Mouse (Mus musculus) stomach, embryonic 14.5 days (tissue): ENCODE results near the gene Ifna4. TPM values are rescaled to one million over a fixed set of nuclear protein-coding genes. Genes with fewer than 3 reads are reported as not detected.
"Not testable (repeated sequence)": the region's sequence is repeated elsewhere in the genome, so short reads cannot be mapped to it uniquely, and the experiment has no call there.

Source experiments
- ATAC-seq: fragments of 200-750 bp; cut with Nextera tagmentation; 2 replicates; pipeline ENCODE4 v1.8.0; 2017; ENCODE audit warnings: low read depth, moderate TSS enrichment; ENCODE audit not compliant: insufficient number of reproducible peaks, insufficient read depth, low FRiP score
- H3K27ac ChIP-seq: fragments of 300-500 bp; sonication (generic); 2 replicates; pipeline ENCODE4 v1.5.1; 2014; ENCODE audit warnings: mild to moderate bottlenecking, low read length, moderate library complexity, mixed read lengths
- H3K27me3 ChIP-seq: fragments of 300-500 bp; sonication (generic); 2 replicates; pipeline ENCODE4 v1.6.1; 2014; ENCODE audit warnings: low read length, control low read depth, mixed read lengths; ENCODE audit not compliant: control insufficient read depth, insufficient read depth
- H3K36me3 ChIP-seq: fragments of 300-500 bp; sonication (generic); 2 replicates; pipeline ENCODE4 v1.6.1; 2014; ENCODE audit warnings: mild to moderate bottlenecking, control low read depth, low read length, moderate library complexity, mixed read lengths; ENCODE audit not compliant: control insufficient read depth, insufficient read depth
- H3K4me1 ChIP-seq: fragments of 300-500 bp; sonication (generic); 2 replicates; pipeline ENCODE4 v1.6.1; 2014; ENCODE audit warnings: low read length, control low read depth, mixed read lengths; ENCODE audit not compliant: control insufficient read depth, insufficient read depth
- H3K4me2 ChIP-seq: fragments of 300-500 bp; sonication (generic); replicated peaks from 2 replicates; pipeline ENCODE4 v1.6.1; 2014; ENCODE audit warnings: low read depth, low read length, control low read depth
- H3K4me3 ChIP-seq: fragments of 300-500 bp; sonication (generic); 2 replicates; pipeline ENCODE4 v1.5.1; 2014; ENCODE audit warnings: low read depth, low read length, control low read depth
- H3K9ac ChIP-seq: fragments of 300-500 bp; sonication (generic); replicated peaks from 2 replicates; pipeline ENCODE4 v1.6.1; 2014; ENCODE audit warnings: low read depth, mild to moderate bottlenecking, control low read depth, low read length, moderate library complexity, mixed read lengths
- H3K9me3 ChIP-seq: fragments of 300-500 bp; sonication (generic); 2 replicates; pipeline ENCODE4 v1.6.1; 2016; ENCODE audit warnings: low read depth, low read length, control low read depth; ENCODE audit not compliant: control insufficient read depth
- WGBS: fragments of 180-500 bp; shearing (Covaris S2); extraction: QIAGEN DNeasy Blood & Tissue Kit; methylation state at CpG from one replicate; pipeline ENCODE4 v1.1.7; 2014; 5-methylcytosine and 5-hydroxymethylcytosine counted together
- polyA plus RNA-seq: library from polyadenylated mRNA; unstranded; fragments of >200 nt; fragmentation: Nextera tagmentation; extraction: Ambion mirVana; gene quantifications from 2 replicates; pipeline ENCODE4 v1.2.1, GENCODE M21; 2014

Gene Ifna4
- polyA plus RNA-seq, 1 experiment from 2014 or later = not detected

DNA sequence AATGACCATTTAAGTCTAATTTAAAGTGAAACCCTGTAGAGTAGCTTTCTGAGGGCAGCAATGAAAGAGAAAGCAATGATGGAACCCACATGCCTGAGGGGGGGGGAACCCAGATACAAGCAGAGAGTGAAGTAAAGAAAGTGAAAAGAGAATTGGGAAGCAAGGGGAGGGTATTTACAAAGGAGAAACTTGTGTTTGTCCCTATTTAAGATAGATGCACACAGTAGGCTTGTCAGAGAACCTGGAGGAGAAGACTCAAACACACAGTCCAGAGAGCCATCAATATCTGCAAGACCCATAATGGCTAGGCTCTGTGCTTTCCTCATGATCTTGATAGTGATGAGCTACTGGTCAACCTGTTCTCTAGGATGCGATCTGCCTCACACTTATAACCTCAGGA, 22.0 kb upstream of the Ifna4 start, which contains the start of gene Ifna11:
TSS of gene Ifna11 (plus strand) at position 301 of the 400 bp plus-strand sequence.
- no peaks in the 10 kb centered on the region; the same call in 1 of the 2 replicates for H3K27me3 ChIP-seq

DNA sequence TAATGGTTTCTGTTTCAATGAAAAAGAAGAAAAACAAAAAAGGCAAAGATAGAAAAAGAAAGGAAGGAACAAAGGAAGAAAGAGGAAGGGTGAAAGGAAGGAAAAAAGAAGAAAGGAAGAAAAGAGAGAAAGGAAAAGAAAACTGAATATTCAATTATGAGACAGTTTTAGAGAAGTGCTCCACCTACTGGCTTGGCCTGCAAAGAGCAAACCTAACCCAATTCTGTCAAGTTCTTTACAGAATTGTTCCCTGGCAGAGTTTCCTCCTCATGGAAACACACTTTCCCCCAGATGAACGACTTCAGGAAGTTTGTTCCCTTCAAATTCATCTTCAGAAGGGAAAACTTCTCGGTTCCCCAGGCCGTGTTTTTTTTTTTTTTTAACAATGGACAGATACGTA, 18.7 kb upstream of the Ifna4 start:
- 26% methylated on average over 4 of the region's 4 CpGs for WGBS
- H3K4me2 ChIP-seq = no peak overlapping the region
- H3K9ac ChIP-seq = no peak overlapping the region
- H3K4me1 ChIP-seq = no peaks in the 10 kb centered on the region
- no peaks in the 10 kb centered on the region; the same call in 1 of the 2 replicates for H3K27me3 ChIP-seq
- no peak overlapping the region for H3K4me3 ChIP-seq
- H3K36me3 ChIP-seq = no peaks in the 10 kb centered on the region
- no peaks in the 10 kb centered on the region for H3K9me3 ChIP-seq
- ATAC-seq = no peak
- H3K27ac ChIP-seq = no peak overlapping the region

More for the DNA sequence above, 22.0 kb upstream of the Ifna4 start, which contains the start of gene Ifna11:
- no peaks in the 10 kb centered on the region for H3K4me1 ChIP-seq
- no peak within 1 kb of the TSS for H3K4me3 ChIP-seq
- no peak for ATAC-seq
- whole genome bisulfite sequencing = 90% methylated on average over 1 of the region's 1 CpGs
- no peaks in the 10 kb centered on the region for H3K9me3 ChIP-seq
- H3K4me2 ChIP-seq = no peak within 1 kb of the TSS
- H3K9ac ChIP-seq = no peak within 1 kb of the TSS
- no peak within 1 kb of the TSS for H3K27ac ChIP-seq
- H3K36me3 ChIP-seq = no peaks in the 10 kb centered on the region

DNA sequence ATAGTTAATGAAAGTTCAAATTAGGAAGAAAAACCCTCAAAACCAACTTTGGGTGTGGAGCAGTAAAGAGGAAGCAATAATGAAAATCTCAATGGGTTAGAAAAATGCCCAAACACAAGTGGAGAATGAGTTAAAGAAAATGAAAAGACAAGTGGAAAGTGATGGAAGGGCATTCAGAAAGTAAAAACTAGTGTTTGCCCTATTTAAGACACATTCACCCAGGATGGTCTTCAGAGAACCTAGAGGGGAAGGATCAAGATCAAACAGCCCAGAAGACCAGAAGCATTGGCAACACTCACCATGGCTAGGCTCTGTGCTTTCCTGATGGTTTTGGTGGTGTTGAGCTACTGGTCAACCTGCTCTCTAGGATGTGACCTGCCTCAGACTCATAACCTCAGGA, 14.5 kb upstream of the Ifna4 start, which contains the start of gene Ifna6:
TSS of gene Ifna6 (plus strand) at position 301 of the 400 bp plus-strand sequence.
- H3K9me3 ChIP-seq, H3K9ac ChIP-seq, H3K27ac ChIP-seq, H3K4me1 ChIP-seq, H3K4me3 ChIP-seq, ATAC-seq, H3K36me3 ChIP-seq, H3K27me3 ChIP-seq, H3K4me2 ChIP-seq: not testable (repeated sequence)

DNA sequence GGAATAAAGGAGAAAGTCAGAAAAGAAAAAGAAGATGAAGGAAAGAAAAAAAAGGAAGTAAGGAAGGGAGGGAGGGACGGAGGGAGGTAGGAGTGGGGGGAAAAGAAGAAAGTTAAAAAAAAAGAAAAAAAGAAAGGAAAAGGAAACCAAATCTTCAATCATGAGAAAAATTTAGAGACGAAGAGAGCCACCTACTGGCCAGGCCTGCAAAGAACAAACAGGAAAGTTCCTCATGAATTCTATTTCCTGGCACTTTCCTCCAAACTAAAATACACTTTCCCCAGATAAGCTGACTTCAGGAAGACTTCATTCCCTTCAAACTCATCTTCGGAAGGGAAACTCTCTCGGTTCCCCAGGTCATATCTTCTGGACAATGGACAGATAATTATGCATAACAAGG, 11.1 kb upstream of the Ifna4 start:
- Histone ChIP-seq H3K9me3 (no peaks in the 10 kb centered on the region), H3K9ac (no peak overlapping the region), H3K4me3 (no peak overlapping the region), H3K4me2 (no peak overlapping the region), H3K36me3 (no peaks in the 10 kb centered on the region), H3K27ac (no peak overlapping the region), H3K4me1 (no peaks in the 10 kb centered on the region), H3K27me3 (no peaks in the 10 kb centered on the region)
- 30% methylated on average over 4 of the region's 4 CpGs for WGBS
- no peak for ATAC-seq

DNA sequence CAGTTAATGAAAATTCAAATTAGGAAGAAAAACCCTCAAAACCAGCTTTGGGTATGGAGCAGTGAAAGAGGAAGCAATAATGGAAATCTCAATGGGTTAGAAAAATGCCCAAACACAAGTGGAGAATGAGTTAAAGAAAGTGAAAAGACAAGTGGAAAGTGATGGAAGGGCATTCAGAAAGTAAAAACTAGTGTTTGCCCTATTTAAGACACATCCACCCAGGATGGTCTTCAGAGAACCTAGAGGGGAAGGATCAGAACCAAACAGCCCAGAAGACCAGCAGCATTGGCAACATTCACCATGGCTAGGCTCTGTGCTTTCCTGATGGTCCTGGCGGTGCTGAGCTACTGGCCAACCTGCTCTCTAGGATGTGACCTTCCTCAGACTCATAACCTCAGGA, 6.4 kb upstream of the Ifna4 start, which contains the start of gene Ifna5:
TSS of gene Ifna5 (plus strand) at position 301 of the 400 bp plus-strand sequence.
- 64% methylated on average over 1 of the region's 1 CpGs for WGBS

DNA sequence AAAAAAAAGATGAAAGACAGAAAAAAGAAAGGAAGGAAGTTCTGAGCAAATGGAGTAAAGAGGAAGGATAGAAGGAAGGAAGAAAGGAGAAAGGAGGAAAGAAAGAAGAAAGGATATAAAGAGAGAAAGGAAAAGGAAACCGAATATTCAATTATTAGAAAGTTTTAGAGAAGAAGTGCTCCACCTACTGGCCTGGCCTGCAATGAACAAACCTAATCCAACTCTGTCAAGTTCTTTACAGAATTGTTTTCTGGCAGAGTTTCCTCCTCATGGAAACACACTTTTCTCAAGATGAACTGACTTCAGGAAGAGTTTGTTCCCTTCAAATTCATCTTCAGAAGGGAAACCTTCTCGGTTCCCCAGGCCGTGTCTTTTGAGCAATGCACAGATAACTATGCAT, 2.8 kb upstream of the Ifna4 start:
- no peak overlapping the region for H3K27ac ChIP-seq
- ATAC-seq = no peak
- H3K4me1 ChIP-seq = no peaks in the 10 kb centered on the region
- 49% methylated on average over 3 of the region's 3 CpGs for WGBS
- H3K9me3 ChIP-seq = no peaks in the 10 kb centered on the region
- no peak overlapping the region for H3K4me3 ChIP-seq
- no peak overlapping the region for H3K9ac ChIP-seq
- H3K4me2 ChIP-seq = no peak overlapping the region
- H3K27me3 ChIP-seq = no peaks in the 10 kb centered on the region
- H3K36me3 ChIP-seq = no peaks in the 10 kb centered on the region

More for the DNA sequence above, 6.4 kb upstream of the Ifna4 start, which contains the start of gene Ifna5:
- H3K9me3 ChIP-seq, H3K4me3 ChIP-seq, H3K9ac ChIP-seq, H3K4me2 ChIP-seq, H3K27ac ChIP-seq, H3K27me3 ChIP-seq, H3K4me1 ChIP-seq, H3K36me3 ChIP-seq, ATAC-seq: not testable (repeated sequence)

DNA sequence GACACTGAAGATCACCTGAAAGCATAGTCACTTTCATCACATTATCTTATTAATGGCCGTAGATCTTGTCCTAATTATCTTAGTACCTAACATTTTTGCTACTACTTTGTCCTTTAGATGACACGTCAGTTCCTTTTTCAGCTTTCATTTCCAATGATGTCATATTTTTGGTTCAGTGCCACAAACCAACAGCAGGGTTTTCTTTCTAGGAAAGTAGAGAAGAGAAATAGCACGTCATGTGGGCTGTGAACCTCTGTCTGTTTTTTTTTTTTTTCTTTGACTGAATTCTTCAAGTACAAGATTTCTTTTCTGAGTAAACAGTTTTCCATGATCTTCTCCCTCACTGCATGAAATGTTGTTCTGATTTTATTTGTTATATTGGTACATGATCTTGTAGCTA, 1.6 kb upstream of the Ifna4 start:
- Histone ChIP-seq H3K27ac (no peak overlapping the region), H3K9ac (no peak overlapping the region), H3K36me3 (no peaks in the 10 kb centered on the region), H3K27me3 (no peaks in the 10 kb centered on the region), H3K4me2 (no peak overlapping the region), H3K4me1 (no peaks in the 10 kb centered on the region), H3K4me3 (no peak overlapping the region), H3K9me3 (no peaks in the 10 kb centered on the region)
- WGBS = 75% methylated on average over 3 of the region's 3 CpGs
- no peak for ATAC-seq

DNA sequence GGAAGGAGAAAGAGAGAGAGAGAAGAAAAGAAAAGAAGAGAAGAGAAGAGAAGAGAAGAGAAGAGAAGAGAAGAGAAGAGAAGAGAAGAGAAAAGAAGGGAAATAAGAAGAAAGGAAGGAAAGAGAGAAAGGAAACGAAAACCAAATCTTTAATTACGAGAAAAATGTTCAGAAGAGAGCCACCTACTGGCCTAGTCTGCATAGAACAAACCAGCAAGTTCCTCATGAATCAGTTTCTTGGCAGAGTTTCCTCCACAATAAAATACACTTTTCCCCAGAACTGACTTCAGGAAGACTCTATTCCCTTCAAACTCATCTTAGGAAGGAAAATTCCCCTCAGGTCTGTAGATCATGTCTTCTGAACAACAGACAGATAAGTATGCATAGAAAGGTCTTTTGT, 3.7 kb downstream of the Ifna4 start:
- WGBS = 49% methylated on average over 2 of the region's 2 CpGs
- Histone ChIP-seq H3K9me3 (no peaks in the 10 kb centered on the region), H3K27me3 (no peaks in the 10 kb centered on the region)

DNA sequence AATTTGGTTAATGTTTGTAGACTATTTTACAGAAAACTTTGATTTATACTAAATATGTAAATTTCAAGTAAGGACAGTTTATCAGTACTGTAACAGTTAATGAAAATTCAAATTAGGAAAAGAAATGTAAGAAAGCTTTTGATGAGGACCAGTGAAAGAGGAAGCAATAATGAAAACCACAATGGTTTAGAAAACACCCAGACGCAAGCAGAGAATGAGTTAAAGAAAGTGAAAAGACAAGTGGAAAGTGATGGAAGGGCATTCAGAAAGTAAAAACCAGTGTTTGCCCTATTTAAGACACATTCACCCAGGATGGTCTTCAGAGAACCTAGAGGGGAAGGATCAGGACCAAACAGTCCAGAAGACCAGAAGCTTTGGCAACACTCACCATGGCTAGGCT, 8.0 kb downstream of the Ifna4 start, which contains the start of gene Ifna1:
TSS of gene Ifna1 (plus strand) at position 390 of the 400 bp plus-strand sequence.
- Histone ChIP-seq H3K9ac (no peak within 1 kb of the TSS), H3K9me3 (no peaks in the 10 kb centered on the region), H3K27me3 (no peaks in the 10 kb centered on the region), H3K36me3 (no peaks in the 10 kb centered on the region), H3K4me1 (no peaks in the 10 kb centered on the region), H3K4me3 (no peak within 1 kb of the TSS), H3K4me2 (no peak within 1 kb of the TSS), H3K27ac (no peak within 1 kb of the TSS)
- ATAC-seq = no peak
- 84% methylated on average over 1 of the region's 1 CpGs for WGBS

More for the DNA sequence above, 3.7 kb downstream of the Ifna4 start:
- Histone ChIP-seq H3K27ac (no peak overlapping the region), H3K4me2 (no peak overlapping the region), H3K4me1 (no peaks in the 10 kb centered on the region), H3K36me3 (no peaks in the 10 kb centered on the region), H3K4me3 (no peak overlapping the region), H3K9ac (no peak overlapping the region)
- no peak for ATAC-seq
